Mouse (Mus musculus) kidney, embryonic 16.5 days (tissue): ENCODE measurements at regions not wholly inside any gene's neighbourhood (a gene's known extent, or its start where the extent isn't known, plus 50 kb on each side); places are given as distances from the start of the nearest gene placed in this dataset.

Source experiments
- ATAC-seq: fragments of 200-750 bp; cut with Nextera tagmentation; 2 replicates; pipeline ENCODE4 v1.8.0; 2017; ENCODE audit warnings: moderate TSS enrichment; ENCODE audit not compliant: low FRiP score, low TSS enrichment
- H3K27ac ChIP-seq: fragments of 300-500 bp; sonication (generic); 2 replicates; pipeline ENCODE4 v1.5.1; 2014; ENCODE audit warnings: low read length
- H3K27me3 ChIP-seq: fragments of 300-500 bp; sonication (generic); 2 replicates; pipeline ENCODE4 v1.6.1; 2014; ENCODE audit warnings: low read length, control low read depth, mixed read lengths; ENCODE audit not compliant: insufficient read depth
- H3K36me3 ChIP-seq: fragments of 300-500 bp; sonication (generic); 2 replicates; pipeline ENCODE4 v1.6.1; 2014; ENCODE audit warnings: low read length, control low read depth, mixed read lengths; ENCODE audit not compliant: insufficient read depth
- H3K4me1 ChIP-seq: fragments of 300-500 bp; sonication (generic); 2 replicates; pipeline ENCODE4 v1.6.1; 2014; ENCODE audit warnings: low read length, control low read depth, mixed read lengths; ENCODE audit not compliant: insufficient read depth
- H3K4me2 ChIP-seq: fragments of 300-500 bp; sonication (generic); replicated peaks from 2 replicates; pipeline ENCODE4 v1.6.1; 2014; ENCODE audit warnings: low read depth, low read length
- H3K4me3 ChIP-seq: fragments of 300-500 bp; sonication (generic); 2 replicates; pipeline ENCODE4 v1.5.1; 2014; ENCODE audit warnings: mild to moderate bottlenecking, low read length
- H3K9ac ChIP-seq: fragments of 300-500 bp; sonication (generic); replicated peaks from 2 replicates; pipeline ENCODE4 v1.6.1; 2014; ENCODE audit warnings: low read length
- H3K9me3 ChIP-seq: fragments of 300-500 bp; sonication (generic); 2 replicates; pipeline ENCODE4 v1.6.1; 2016; ENCODE audit warnings: low read length, control low read depth
- WGBS: fragments of 180-500 bp; shearing (Covaris S2); extraction: QIAGEN DNeasy Blood & Tissue Kit; methylation state at CpG from one replicate; pipeline ENCODE4 v1.1.7; 2014; 5-methylcytosine and 5-hydroxymethylcytosine counted together

- no peaks in the 10 kb centered on the region for H3K36me3 ChIP-seq
- no peak overlapping the region for H3K4me3 ChIP-seq
- no peaks in the 10 kb centered on the region for H3K9me3 ChIP-seq
- no peaks in the 10 kb centered on the region for H3K4me1 ChIP-seq
- no peak for ATAC-seq
- WGBS = 56% methylated on average over 4 of the region's 4 CpGs
- H3K27me3 ChIP-seq = no peaks in the 10 kb centered on the region
- H3K9ac ChIP-seq = no peak overlapping the region
- no peak overlapping the region for H3K4me2 ChIP-seq
- H3K27ac ChIP-seq = no peak overlapping the region
These were observed 92.0 kb upstream of the Hpgd start for GRCm38 (mm10) chr8:56202342-56202741.

GRCm38 (mm10) chr8:56211922-56212635, 82.3 kb upstream of the Hpgd start:
- no peaks in the 10 kb centered on the region for H3K27me3 ChIP-seq
- no peaks in the 10 kb centered on the region for H3K36me3 ChIP-seq
- H3K9me3 ChIP-seq = no peaks in the 10 kb centered on the region
- ATAC-seq = no peak
- H3K4me1 ChIP-seq = no peaks in the 10 kb centered on the region
- no peak overlapping the region for H3K4me2 ChIP-seq
- 83% methylated on average over 3 of the region's 3 CpGs for WGBS
- H3K4me3 ChIP-seq = no peak overlapping the region
- no peak overlapping the region for H3K9ac ChIP-seq
- H3K27ac ChIP-seq = no peak overlapping the region

- no peak for ATAC-seq
- H3K4me3 ChIP-seq = no peak overlapping the region
- H3K9me3 ChIP-seq = no peaks in the 10 kb centered on the region
These were observed 75.5 kb upstream of the Hpgd start for GRCm38 (mm10) chr8:56218837-56219236.

GRCm38 (mm10) chr8:56219391-56219790, 75.0 kb upstream of the Hpgd start:
- Histone ChIP-seq H3K9ac (no peak overlapping the region), H3K9me3 (no peaks in the 10 kb centered on the region), H3K36me3 (no peaks in the 10 kb centered on the region), H3K4me2 (no peak overlapping the region), H3K27ac (no peak overlapping the region), H3K4me1 (no peaks in the 10 kb centered on the region), H3K4me3 (no peak overlapping the region), H3K27me3 (no peaks in the 10 kb centered on the region)
- 92% methylated on average over 1 of the region's 1 CpGs for WGBS
- no peak for ATAC-seq

More at GRCm38 (mm10) chr8:56218837-56219236, 75.5 kb upstream of the Hpgd start:
- no peak overlapping the region for H3K27ac ChIP-seq
- no peak overlapping the region for H3K9ac ChIP-seq
- H3K36me3 ChIP-seq = no peaks in the 10 kb centered on the region
- H3K4me1 ChIP-seq = no peaks in the 10 kb centered on the region
- H3K4me2 ChIP-seq = no peak overlapping the region
- no peaks in the 10 kb centered on the region for H3K27me3 ChIP-seq

GRCm38 (mm10) chr8:56223010-56223409, 71.4 kb upstream of the Hpgd start:
- Histone ChIP-seq H3K36me3 (no peaks in the 10 kb centered on the region), H3K4me1 (no peaks in the 10 kb centered on the region), H3K27me3 (no peaks in the 10 kb centered on the region), H3K4me3 (no peak overlapping the region), H3K4me2 (no peak overlapping the region), H3K9ac (no peak overlapping the region), H3K27ac (no peak overlapping the region), H3K9me3 (no peaks in the 10 kb centered on the region)
- 80% methylated on average over 3 of the region's 3 CpGs for WGBS
- ATAC-seq = no peak

- no peak for ATAC-seq
- Histone ChIP-seq H3K9me3 (no peaks in the 10 kb centered on the region), H3K4me2 (no peak overlapping the region), H3K27me3 (no peaks in the 10 kb centered on the region), H3K4me3 (no peak overlapping the region), H3K4me1 (no peaks in the 10 kb centered on the region), H3K9ac (no peak overlapping the region), H3K27ac (no peak overlapping the region), H3K36me3 (no peaks in the 10 kb centered on the region)
- 90% methylated on average over 8 of the region's 8 CpGs for WGBS
These were observed 63.6 kb upstream of the Hpgd start for GRCm38 (mm10) chr8:56230645-56231330.

GRCm38 (mm10) chr8:56231930-56232329, 62.5 kb upstream of the Hpgd start:
- no peaks in the 10 kb centered on the region for H3K27me3 ChIP-seq
- H3K9ac ChIP-seq = no peak overlapping the region
- H3K36me3 ChIP-seq = no peaks in the 10 kb centered on the region
- no peak overlapping the region for H3K4me2 ChIP-seq
- H3K27ac ChIP-seq = no peak overlapping the region
- H3K4me3 ChIP-seq = no peak overlapping the region
- no peaks in the 10 kb centered on the region for H3K9me3 ChIP-seq
- no peaks in the 10 kb centered on the region for H3K4me1 ChIP-seq
- 89% methylated on average over 3 of the region's 3 CpGs for WGBS
- no peak for ATAC-seq

GRCm38 (mm10) chr8:56232552-56232951, 61.8 kb upstream of the Hpgd start:
- Histone ChIP-seq H3K27me3 (no peaks in the 10 kb centered on the region), H3K4me2 (no peak overlapping the region), H3K4me3 (no peak overlapping the region), H3K4me1 (no peaks in the 10 kb centered on the region), H3K9me3 (no peaks in the 10 kb centered on the region), H3K27ac (no peak overlapping the region), H3K36me3 (no peaks in the 10 kb centered on the region), H3K9ac (no peak overlapping the region)
- ATAC-seq = no peak
- 59% methylated on average over 3 of the region's 3 CpGs for WGBS

GRCm38 (mm10) chr8:56233816-56234215, 60.6 kb upstream of the Hpgd start:
- WGBS = 74% methylated on average over 5 of the region's 5 CpGs
- no peak overlapping the region for H3K27ac ChIP-seq
- no peak overlapping the region for H3K4me3 ChIP-seq
- H3K27me3 ChIP-seq = no peaks in the 10 kb centered on the region
- no peak for ATAC-seq
- no peaks in the 10 kb centered on the region for H3K36me3 ChIP-seq
- H3K4me2 ChIP-seq = no peak overlapping the region
- H3K9me3 ChIP-seq = no peaks in the 10 kb centered on the region
- H3K9ac ChIP-seq = no peak overlapping the region
- no peaks in the 10 kb centered on the region for H3K4me1 ChIP-seq

GRCm38 (mm10) chr8:56234238-56234637, 60.1 kb upstream of the Hpgd start:
- no peaks in the 10 kb centered on the region for H3K4me1 ChIP-seq
- 0 out of 2 replicates have a peak, but pooled peaks have one; percentile 19 for ATAC-seq
- WGBS = 38% methylated on average over 2 of the region's 2 CpGs

More at GRCm38 (mm10) chr8:56234238-56234637, 60.1 kb upstream of the Hpgd start:
- Histone ChIP-seq H3K4me3 (no peak overlapping the region), H3K9ac (no peak overlapping the region), H3K27ac (no peak overlapping the region), H3K27me3 (no peaks in the 10 kb centered on the region), H3K4me2 (no peak overlapping the region), H3K36me3 (no peaks in the 10 kb centered on the region), H3K9me3 (no peaks in the 10 kb centered on the region)
